Mouse (Mus musculus): ENCODE data around the gene Med7. TPM values are rescaled to one million over a fixed set of nuclear protein-coding genes. Genes with fewer than 3 reads are reported as not detected.
A peak's percentile ranks its signal among the peaks of the same experiment; 100 is the strongest.

The Med7 gene
- 10 to 100 TPM; 38.6 to 40.4 TPM for total RNA-seq (2021)
- long read RNA-seq, transcript Med7-207 (2 exons, 381 nt): minor isoform, 7 of 38 reads
- long read RNA-seq, transcript Med7-201 (3 exons, 1,193 nt): minor isoform, 8 of 38 reads
- long read RNA-seq, transcript Med7-203 (3 exons, 2,547 nt): major isoform, 18 of 38 reads
- long read RNA-seq, partial matches to known transcripts: 0 of 38 reads
- long read RNA-seq, other reads (novel, unspliced or antisense): 4 of 38 reads

DNA sequence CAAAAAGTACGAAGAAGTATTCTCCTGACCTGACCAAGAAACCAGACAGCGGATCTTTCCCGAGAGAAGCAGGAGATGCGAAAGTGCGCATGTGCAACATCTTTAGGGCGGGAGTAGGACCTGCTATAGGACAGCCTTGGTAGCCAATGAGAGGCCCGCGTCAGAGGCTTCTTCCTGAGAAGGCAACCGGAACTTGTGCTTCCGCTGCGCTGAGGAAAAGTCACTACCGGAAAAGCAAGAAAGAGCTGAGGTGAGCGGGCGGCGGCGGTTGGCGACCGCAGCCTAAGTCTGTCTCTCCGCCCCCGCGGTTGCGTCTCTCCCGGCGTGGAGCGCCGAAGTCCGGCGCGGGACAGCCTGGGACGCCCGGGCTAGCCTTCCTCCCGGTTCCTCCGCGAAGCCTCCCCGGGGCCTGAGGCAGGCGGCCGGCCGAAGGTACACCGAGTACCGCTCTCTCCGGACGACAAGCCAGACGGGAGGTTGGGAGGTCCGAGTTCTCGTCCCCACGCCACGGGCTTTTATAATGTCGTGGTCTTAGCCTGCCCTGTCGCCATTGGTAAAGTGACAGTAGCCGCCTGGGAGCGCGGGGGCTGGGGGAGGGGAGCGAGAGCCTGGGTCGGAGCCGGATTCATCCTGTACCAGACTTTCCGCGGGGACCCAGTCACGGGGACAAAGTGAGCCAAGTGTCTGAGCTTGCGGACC, at the start of gene Med7:
Med7 (plus strand) TSS at position 166 of the 699 bp plus-strand sequence.
- DNase-seq (ENCODE audit: low spot score in 2 of 2): peak; percentile 87 to 91

GRCm38 (mm10) chr11:46387061-46387460, 49.7 kb upstream of the Med7 start:
- no peak for DNase-seq (ENCODE audit: low spot score in 2 of 2)

DNA sequence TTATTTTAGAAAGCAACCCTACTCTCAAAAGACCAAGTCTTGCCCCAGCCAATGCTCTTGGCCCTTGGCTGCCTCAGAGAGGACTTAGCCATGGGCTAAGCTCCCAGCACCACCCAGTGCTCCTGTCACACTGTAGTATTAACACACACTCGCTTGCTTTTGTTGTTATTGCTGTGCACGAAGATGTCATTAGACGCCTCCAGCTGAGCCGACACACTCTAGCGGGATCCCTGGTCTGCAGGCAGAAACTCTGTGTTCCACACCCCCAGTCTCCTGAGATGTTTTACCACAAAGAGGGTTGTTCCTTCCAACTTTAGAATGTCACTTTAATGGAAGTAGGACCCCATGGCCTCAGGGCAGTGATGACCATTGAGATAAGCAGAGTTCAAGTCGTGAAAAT, 48.3 kb upstream of the Med7 start:
- DNase-seq (ENCODE audit: low spot score in 2 of 2): no peak

DNA sequence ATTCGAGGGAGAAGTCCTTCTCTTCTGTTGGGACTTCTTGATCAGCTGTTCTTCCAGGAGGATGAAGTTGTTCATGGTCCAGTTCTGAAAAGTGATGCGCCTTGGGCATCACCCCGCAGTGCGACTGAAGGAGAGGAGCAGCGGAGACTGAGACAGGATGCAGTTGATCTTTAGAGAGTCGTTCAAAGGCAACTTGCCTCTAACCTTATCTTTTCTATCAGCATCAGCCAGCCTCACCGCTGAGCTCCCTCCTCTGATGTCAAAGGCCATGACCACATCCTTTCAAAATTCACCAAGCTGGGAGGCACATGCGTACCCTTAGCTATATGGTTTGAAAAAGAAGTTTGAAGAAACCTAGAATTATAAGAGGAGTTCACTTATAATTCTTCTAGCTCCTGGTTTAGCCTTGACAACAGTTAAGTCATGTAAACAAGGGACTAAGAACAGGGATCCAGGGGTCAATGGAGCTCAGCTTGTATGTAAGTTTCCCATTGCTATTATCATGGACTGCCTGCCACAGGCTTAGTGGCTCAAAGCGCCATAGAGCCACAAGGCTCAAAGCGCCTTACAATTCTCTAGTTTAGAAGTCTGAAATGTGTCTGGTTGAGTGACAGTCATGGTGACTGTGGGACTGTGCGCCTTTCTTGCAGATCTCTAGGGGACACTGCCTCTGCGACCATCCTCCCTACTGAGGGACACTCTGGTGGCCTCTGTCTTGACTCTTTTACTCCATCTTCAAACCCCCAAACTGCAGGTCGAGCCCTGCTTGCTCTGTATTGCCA, 47.2 kb upstream of the Med7 start, which contains the start of gene Itk:
Itk (minus strand) TSS at position 180 of the 782 bp plus-strand sequence.
- DNase-seq (ENCODE audit: low spot score in 2 of 2): no peak

DNA sequence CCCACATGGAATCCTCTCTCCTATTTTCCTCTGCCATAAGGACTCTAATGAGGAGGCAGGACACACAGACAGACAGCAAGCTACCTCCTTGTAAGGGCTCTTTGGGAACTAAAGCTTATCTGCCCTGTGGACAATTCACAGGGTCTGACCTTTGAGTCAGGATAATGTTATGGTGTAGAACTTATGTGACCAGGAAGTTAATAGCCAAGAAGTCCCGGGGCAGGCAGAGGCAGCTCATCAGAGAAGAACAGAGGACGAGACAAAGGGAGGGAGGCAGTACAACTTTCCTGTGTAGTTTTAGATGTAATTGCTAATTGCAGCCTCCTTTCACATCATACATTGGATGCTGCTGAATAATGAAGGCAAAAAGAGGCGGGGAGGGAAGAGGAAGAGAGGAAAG, 46.1 kb upstream of the Med7 start:
- no peak for DNase-seq (ENCODE audit: low spot score in 2 of 2)

DNA sequence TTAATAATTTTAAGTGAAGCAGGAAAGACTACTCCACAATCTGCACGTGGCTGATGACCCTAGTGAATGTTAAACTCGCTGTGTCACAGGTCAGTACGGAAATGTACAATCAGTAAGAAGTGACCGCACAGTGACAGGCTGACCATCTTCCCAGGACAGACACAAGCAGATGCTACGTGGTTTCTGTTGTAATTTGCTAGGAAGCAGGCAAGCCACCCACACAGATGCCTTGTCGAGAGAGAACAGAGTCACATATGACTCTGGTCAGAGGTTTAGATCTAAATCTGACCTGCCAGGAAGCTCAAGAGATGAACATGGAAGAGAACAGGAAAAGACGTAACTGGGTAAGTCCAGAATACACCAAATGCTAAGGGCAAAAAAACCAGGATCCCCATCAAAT, 43.8 kb upstream of the Med7 start:
- DNase-seq (ENCODE audit: low spot score in 2 of 2): no peak

DNA sequence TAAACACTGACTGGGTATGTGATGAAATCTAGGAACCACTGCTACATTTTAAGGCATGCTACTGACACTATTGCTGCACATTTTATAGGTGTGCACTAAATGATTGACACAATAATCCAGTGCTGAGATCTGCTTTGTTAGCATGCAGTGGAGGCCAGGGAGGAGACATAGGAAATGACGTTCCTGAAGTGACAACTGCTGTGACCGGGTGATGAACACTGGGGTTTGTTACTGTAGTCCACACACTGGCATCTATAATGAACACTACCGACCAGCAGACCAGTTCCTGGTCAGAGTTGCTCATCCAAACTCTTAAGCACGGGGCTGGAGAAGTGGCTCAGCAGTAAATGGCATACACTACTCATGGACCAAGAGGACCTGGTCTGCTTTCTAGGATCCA, 43.3 kb upstream of the Med7 start:
- no peak for DNase-seq (ENCODE audit: low spot score in 2 of 2)

- DNase-seq (ENCODE audit: low spot score in 2 of 2): no peak
These were observed 41.6 kb upstream of the Med7 start for GRCm38 (mm10) chr11:46395088-46395487.

DNA sequence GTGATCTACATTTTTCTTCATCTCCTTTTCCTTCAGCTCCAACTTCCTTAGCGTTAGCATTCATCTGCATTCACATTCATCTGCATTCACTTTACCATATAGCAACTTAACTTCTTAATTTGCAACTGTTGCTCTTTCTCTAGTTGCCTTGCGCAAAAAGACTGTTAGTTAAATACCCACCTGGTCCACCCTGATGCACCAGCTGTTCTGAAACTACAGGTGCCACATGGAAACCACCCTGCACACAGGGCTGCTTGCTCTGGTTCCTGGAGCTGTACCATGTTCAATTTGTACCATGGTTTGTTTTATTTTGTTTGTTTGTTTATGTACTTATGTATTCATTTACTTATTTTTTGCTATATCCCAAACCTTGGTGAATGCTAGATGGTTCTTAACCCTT, 41.0 kb upstream of the Med7 start:
- no peak for DNase-seq (ENCODE audit: low spot score in 2 of 2)

DNA sequence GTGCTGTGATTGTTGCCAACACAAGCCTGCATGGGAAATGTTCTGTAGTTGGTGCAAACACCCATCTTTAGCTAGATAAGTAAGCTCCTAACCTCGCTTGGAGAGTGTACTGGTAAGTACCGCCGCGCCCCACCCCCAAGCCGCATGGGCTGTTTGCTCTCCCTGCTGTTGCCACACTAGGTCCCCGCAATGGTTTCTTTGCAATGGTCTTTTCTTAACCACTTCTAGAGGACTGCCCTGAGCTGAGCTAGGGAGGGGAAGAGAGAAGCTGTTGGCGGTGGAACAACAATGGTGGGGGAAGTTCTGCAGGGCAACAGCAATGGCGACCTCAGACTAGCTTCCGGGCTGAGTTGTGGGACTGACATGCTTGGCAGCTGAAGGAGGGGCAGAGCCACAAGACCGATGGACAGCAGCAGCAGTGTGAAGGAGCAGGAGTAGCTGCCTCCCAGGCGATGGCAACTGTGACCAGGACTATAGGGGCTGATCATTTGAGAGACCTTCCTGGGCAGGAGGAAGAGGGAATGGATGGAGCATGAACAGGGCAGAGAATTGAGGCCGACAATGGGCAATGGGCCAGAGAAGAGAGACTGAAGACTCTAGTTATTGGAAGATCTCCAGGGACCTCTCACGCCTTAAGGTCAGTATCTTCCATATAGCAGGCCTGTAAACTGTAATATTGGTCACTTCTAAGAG, 40.4 kb upstream of the Med7 start, which contains the start of gene Fam71b:
Fam71b (plus strand) TSS at position 393 of the 693 bp plus-strand sequence.
- DNase-seq (ENCODE audit: low spot score in 2 of 2): no peak

GRCm38 (mm10) chr11:46396860-46397179, 39.9 kb upstream of the Med7 start:
- no peak for DNase-seq (ENCODE audit: low spot score in 2 of 2)

GRCm38 (mm10) chr11:46397900-46398299, 38.8 kb upstream of the Med7 start:
- DNase-seq (ENCODE audit: low spot score in 2 of 2): no peak

DNA sequence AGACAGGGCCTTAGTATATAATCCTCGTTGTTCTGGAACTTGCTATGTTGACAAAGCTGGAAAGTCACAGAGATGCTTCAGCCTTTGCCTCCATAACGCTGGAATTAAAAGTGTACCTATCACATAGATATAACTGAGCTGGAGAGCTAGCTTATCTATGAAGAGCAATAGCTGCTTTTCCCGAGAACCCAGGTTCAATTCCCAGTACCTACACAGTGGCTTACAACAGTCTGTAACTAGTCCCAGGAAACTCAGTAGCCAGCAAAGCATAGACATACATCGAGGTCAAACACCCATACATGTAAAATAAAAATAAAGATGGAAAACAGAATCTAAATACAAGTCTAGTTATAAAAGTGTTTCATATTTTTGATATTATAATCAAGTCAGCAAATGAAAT, 38.3 kb upstream of the Med7 start:
- no peak for DNase-seq (ENCODE audit: low spot score in 2 of 2)

GRCm38 (mm10) chr11:46398933-46399383, 37.8 kb upstream of the Med7 start:
- no peak for DNase-seq (ENCODE audit: low spot score in 2 of 2)

DNA sequence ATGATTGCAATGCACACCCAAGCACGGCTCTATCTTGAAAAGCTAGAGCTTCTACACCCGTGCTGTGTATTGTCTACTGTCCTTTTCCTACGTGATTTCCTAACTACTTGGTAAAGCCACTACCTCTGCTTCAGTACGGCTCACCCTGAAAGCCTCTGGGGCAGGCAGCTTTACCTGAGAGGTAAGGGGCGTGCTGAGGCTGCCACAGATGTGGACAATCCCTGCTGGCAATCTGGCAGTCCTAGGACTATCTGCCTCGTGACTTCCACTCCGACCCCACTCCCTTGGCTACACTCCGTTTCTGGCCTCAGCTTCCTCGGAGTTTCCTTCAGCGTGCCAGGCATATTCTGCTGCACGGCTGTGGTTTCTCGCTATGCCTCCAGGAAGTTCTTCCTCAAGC, 35.2 kb upstream of the Med7 start:
- no peak for DNase-seq (ENCODE audit: low spot score in 2 of 2)

GRCm38 (mm10) chr11:46404986-46405385, 31.7 kb upstream of the Med7 start:
- DNase-seq (ENCODE audit: low spot score in 2 of 2): no peak

GRCm38 (mm10) chr11:46406721-46407120, 30.0 kb upstream of the Med7 start:
- no peak for DNase-seq (ENCODE audit: low spot score in 2 of 2)

DNA sequence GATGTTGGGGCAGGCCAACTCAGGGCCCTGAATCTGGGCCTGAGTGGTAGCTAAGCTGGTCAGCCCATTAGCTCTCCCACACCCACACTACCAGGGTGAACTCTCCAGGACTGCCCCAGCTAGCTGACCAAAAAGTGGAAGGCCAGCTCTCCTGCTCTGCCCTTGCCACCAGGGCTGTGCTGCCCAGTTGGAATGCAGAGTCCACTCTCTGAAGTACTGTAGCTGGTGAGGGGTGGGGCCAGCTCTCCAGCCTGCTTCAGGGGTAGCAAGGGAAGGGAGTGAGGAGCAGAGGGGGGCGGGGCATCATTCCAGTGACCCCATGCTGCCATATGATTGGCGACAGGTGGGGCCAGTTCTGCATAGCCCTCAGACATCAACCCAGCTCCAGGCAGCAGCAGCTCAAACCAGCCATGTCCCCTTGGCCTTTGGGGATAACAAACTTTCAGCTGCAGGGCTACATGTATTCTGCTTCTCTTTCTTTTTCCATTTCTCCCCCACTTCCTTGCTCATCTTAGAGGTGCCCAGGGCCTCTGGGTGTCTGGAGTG, 26.6 kb upstream of the Med7 start:
- no peak for DNase-seq (ENCODE audit: low spot score in 2 of 2)

GRCm38 (mm10) chr11:46418438-46418837, 18.3 kb upstream of the Med7 start:
- no peak for DNase-seq (ENCODE audit: low spot score in 2 of 2)

DNA sequence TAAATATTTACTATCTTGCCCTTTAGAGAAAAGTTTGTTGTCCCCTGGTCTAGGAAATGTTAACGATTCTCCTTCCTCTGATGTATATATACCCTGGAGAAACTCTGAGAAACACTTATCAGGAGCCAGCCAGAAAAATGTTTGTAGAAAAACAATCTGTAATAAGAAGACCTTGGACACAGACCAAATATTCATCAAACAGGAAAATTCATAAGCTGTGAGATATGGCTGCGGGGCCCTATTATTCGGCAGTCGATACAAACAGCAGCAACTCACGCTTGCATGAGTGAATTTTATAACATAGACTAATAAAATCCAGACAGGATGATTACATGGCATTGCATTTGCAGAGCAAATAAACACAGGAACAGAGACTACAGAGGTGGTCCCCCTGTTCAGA, 17.9 kb upstream of the Med7 start:
- DNase-seq (ENCODE audit: low spot score in 2 of 2): no peak

Data from layer of hippocampus, postnatal 10 days (tissue).